Mouse (Mus musculus): Measurements from ENCODE around the gene Sirt2. TPM values are rescaled to one million over a fixed set of nuclear protein-coding genes. Genes with fewer than 3 reads are reported as not detected.

Sirt2 gene
- 10 to 100 TPM; 56.4 to 58.3 TPM for total RNA-seq (2021)

DNA sequence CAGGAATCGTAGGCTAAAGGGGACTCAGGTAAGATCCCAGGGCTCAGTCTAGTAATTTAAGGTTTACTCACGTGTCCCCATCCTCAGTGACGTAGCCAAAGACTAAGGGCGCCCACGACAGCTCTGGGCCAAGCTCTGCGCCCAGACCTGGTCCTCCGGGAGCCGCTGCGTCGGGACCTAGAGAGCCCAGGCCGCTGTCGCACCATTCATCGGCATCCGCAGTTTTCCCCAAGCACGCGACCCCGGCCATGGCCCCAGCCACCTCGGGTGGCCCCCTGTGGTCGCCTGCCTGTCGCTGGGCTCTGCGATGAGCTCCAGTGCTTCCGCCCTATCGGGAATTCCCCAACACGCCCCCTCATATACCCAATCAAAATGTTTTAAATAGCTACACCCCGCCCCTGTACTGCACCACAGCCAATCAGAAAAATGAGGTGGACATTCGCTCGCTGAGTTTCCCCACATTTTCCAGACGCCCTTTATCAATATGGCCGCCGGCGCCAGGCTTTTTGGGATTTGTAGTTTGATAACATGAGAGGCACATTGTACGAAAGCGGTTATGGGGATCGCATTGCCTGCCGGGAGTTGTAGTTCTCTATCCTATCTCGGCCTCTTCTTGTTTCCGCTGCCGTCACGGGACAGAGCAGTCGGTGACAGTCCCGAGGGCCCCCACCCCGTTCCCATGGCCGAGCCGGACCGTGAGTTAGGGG is at the start of gene Sirt2:
TSS of gene Sirt2 (plus strand) at position 563 of the 707 bp plus-strand sequence.
- DNase-seq = peak; percentile 97

DNA sequence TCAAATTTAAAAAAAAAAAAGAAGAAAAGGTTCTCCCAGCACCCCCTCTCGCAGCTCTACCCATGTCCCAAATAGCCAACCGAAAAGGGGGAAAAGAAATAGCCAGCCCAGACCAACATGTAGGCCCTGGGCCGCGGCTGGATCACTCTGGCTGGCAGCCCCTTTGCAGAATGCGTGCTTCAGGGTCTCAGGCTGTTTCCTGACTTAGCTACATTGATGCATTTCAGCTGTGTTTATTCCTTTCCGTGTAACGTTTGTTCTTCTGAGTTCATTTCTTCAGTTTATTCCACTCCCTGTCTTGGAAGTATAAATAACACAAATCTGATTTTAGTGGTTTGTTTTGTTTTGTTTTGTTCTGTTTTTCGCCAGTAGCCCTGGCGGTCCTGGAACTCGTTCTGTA is 48.8 kb upstream of the Sirt2 start:
- DNase-seq = no peak

DNA sequence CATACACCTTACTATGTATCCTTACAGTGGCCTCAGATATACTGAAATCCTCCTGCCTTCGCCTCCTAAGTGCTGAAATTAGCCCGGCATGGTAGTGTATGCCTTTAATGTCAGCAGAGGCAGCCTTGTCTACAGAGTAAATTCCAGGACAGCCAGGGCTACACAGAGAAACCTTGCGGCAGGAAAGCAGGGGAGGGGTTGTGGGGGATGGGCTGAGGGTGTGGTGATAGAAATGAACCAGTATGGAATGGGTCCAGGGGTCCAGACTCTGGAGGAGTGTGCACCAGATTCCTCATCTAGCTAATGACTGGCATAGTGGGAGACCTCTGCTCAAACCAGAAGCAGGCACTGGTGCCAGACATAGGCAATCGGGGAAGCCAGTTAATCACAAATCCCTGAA is 47.4 kb upstream of the Sirt2 start:
- DNase-seq = no peak

DNA sequence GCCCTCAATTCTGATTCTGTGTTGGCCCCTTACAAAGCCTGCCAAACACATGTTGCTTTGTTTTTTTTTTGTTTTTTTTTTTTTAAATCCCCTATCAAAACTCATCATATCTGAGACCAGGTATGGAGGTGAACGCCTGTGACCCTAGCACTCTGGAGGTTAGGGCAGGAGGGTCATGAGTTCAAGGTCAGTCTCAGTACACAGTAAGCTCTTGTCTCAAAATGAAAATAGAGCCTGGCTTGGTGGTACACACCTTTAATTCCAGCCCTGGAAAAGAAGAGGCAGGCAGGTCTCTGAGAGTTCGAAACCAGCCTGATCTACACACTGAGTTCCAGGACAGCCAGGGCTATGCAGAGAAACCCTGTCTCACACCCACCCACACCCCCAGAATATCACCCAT is 46.9 kb upstream of the Sirt2 start:
- no peak for DNase-seq

DNA sequence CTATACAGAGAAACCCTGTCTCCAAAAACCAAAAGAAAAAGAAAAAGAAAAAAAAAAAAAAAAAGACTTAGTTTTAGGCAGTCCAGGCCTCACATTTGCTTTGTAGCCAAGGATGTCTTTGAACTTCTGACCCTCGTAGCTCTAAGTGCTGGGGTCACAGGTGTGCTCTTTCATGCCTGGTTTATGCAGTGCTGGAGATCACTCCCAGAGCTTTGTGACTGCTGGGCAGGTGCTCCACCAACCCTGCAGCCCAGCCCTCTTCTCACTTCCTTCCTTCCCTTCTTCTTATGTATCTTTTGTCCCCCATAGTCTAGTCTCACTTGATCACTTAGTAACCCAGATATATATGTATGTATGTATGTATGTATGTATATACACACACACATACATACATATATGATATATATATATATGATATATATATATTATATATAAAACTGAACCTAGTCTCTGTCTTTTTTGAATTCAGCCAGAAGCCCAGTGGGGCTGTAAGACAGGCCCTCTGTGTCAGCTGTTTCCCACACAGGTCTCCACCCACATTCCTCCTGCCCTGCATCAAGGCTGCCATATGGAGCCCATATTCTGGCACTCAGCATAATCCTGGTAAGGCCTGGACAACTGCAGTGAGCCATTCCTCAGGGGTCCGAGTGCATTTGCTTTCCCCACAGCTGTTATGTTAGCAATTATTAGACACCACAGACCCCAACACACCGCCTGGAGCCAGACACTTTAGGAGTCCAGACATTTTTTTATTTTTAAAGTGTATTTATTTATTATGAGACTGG is 45.6 kb upstream of the Sirt2 start:
- no peak for DNase-seq

DNA sequence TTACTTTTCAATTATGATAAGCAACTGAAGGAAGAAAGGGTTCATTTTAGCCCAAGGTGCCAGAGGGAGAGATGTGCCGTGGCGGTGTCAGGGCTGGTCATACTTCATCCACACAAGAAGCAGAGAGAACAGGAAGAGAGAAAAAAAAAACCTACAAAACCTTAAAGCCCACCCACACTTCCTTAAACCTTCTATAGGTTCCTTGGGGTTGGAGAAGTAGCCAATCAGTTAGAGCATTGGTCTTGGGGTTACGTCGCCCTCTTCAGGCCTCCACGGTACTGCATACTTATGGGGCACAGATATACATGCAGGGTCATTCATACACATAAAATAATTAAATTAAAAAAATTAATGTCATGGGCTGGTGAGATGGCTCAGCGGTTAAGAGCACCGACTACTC is 44.5 kb upstream of the Sirt2 start:
- DNase-seq = no peak

DNA sequence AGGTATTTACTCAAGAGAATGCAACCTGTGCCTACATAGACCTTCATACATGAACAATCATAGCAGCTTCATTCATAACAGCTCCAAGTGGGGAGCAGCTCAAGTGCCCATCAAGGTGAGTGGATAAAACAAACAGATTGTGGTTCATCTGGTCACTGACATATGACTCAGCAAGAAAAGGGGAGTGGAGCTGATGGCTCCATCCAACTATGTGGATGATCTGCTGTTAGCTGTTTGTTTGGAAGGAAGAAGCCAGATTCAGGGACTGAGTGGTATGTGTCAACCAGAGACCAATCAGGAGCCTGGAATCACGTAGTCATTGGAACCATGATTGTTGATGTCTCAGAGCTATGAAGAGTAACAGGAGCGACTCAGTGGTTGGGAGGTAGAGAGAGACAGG is 41.9 kb upstream of the Sirt2 start:
- DNase-seq = no peak

DNA sequence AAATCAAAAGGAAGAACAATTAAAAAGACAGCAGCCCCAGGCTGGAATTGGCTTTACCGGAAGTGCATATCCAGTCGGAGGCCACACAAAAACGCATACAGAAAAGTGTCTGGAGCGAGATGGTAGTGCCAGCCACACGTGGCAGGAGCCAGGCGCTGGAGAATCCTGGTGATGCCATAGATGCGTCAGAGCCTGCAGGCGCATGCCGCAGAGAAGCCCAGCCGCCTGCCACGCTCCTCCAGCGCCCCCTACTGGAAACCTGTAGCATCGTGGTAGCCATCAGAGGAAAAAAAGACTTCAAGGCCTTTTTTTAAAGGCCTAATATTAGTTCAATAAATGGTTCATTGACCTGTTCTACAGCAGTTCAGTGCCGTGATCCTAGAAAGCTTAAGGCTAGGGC is 39.9 kb upstream of the Sirt2 start:
- DNase-seq = peak; percentile 86

DNA sequence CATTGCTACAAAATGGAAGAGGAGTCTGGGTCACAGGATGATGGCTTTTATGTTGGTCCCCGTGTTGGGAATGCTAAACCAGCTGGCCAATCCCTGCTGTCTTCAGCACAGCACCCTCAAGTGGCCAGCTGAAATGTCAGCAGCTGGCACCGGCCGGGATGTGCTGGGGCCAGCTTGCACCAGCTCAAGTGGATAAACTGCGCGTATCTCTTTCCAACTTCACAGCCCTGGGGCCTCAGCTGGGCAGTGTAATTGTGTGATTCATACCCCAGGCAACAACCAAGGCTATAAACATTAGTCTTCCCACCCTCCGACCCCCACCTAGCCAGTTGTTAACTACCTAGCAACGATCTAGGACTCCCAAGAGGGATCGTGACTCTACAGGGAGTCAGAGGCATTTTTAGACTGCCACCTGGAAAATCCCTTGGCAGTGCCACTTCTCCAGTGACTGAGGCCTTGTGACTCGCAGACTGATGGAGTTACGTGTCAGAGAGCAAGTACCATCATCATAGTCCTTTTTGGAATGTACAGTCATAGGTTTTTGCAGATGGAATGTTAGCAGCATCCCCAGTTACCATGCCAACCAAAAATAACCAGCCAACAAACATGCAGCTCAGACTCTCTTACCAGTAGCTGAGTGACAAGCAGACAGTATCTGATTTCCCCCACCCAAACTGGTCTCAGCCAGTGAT is 38.7 kb upstream of the Sirt2 start:
- peak; percentile 39 for DNase-seq

DNA sequence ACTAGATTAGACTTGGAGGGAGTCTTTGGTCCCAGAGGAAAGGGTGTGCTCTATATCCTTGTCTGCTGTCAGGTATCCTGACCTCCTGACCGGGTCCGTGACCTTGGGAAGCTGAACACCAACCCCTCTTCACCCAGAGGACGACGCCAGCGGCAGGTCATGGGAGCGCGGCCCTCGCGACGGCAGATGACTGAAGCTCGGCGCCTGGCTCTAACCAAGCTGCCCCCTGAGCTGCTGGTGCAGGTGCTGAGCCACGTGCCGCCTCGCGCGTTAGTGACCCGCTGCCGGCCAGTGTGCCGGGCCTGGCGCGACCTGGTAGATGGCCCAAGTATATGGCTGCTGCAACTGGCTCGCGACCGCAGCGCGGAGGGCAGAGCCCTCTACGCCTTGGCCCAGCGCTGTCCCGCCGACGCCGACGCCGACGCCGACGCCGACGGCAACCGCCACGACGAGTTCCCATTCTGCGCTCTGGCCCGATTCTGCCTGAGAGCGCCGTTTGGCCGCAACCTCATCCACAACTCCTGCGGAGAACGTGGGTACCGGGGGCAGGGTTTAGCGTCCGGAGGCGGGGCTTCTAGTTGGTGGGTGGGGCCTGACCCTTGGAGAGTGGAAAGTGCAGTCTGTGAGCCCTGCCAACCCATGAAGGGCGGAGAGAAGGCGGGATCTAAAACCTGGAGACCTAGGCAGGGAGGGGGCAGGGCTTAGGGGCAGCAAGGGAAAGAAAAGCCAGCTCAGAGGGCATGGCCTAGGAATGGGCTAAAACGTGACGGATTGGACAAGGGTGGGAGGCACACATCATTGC is 34.0 kb upstream of the Sirt2 start:
- peak; percentile 75 for DNase-seq

DNA sequence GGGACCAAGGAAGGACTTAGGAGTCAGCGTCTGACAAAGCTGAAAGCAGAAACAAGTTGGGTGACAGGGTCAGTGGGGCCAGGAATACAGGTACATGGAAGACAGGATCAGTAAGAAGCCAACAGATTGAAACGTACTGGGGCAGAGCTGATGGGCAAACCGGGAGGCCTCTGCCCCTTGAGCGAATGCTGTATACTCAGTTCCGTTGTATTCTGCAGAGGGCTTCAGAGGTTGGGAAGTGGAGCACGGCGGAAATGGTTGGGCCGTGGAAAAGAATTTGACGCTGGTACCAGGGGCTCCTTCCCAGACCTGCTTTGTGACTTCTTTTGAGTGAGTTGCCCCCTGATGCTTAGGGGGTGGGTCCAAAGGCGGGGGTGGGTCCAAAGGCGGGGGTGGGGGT is 33.3 kb upstream of the Sirt2 start:
- DNase-seq = no peak

DNA sequence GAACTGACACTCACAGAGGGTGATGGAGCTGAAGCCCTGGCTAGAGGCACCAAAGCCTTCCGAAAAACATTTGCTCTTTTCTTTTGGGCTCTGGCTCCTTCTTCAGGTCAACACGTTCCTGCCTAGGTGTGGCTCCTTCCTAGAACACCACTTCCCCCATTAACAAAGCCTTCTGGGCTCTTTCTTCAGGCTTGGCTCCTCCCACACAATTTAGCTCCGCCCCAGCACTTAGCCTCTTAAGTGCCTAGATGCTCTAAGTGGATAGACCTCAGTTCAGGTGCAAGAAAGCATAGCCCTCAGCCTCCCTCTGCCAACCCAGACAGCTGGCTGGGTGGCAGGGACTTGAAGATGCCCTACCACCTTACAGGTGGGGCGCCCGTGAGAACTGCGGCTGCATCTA is 30.8 kb upstream of the Sirt2 start:
- DNase-seq = no peak

DNA sequence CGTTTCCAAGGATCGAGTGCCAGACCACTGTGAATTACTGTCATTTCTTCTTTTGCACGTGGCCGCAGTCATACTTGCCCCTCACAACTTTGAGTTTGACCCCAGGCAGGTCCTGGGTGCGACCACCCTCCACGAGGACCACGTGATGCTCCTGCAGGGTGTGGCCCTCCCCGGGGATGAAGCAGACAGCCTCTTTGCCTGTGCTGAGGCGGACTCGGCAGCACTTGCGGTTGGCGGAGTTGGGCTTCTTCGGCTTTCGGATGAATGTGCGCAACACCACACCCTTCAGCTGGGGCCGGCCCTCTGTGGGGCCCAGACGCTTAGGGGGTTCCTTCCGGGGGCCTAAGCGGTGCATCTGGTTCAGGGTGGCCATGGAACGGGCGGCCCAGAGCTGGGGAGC is 26.7 kb upstream of the Sirt2 start:
- no peak for DNase-seq

DNA sequence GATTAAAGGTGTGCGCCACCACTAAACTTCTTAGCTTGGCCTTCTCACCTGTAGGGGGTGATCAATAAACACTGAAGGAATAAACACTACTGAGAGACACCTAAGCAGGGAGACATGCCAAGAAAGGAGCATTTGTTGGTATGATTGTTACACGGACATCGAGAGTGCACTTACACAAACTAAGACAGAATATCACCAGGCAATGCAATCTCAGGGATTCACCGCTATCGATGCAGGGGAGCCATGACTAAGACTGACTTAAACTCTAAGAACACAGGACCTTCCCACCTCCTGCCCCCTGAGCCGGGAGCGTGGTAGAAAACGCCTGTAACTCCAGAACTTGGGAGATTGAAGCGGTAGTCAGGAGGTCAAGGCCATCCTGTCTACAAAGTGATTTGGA is 25.6 kb upstream of the Sirt2 start:
- DNase-seq = no peak

DNA sequence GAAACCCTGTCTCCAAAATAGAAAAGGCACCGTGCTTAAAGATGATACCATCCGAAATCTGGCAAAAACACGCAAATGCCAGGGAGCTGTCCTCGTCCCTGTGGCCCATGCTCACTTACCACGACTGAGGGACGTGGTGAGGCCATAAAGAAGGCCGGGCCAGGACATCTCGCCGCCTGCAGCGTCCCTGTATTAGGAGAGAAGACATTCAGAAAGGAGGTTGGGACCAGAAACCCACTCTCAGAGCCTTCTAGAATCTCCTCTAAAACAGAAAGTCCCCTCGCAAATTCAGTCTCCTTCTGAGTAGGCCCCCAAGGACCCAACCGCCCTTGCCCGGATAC is 25.2 kb upstream of the Sirt2 start:
- DNase-seq = no peak

DNA sequence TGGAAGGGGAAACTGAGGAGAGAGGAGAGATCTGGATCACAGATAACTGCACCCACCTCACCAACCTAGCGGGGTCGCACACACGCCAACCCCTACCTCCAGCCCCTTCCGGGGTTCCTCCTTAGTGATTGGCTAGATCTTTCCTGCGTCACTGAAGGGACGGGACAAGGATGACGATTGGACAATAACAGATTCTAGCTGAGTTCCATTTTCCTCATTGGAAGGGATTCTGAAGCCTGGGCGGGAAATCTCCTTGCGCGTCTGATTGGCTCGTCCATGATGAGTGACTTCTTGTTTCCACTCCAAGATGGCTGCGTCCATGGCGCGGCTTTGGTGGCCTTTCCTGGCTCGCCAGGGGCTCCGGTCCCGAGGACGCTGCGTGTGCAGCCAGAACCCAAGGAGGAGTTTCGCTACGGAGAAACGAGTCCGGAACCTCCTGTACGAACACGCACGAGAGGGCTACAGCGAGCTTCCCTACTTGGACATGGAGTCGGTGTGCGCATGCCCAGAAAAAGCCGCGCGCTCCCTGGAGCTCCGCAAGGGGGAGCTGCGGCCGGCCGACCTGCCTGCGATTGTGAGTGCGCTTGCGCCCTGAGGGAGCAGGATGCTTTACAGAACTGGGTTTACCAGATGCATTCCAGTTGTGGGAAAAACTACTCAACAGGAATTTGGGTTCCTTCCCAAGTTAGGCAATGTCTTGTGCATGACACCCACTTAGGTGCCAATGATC is 24.7 kb upstream of the Sirt2 start, which contains the start of the genes Mrps12 and Sars2:
TSS of gene Mrps12 (minus strand) at position 112 of the 730 bp plus-strand sequence.
TSS of gene Sars2 (plus strand) at position 284 of the 730 bp plus-strand sequence.
- peak; percentile 95 for DNase-seq

DNA sequence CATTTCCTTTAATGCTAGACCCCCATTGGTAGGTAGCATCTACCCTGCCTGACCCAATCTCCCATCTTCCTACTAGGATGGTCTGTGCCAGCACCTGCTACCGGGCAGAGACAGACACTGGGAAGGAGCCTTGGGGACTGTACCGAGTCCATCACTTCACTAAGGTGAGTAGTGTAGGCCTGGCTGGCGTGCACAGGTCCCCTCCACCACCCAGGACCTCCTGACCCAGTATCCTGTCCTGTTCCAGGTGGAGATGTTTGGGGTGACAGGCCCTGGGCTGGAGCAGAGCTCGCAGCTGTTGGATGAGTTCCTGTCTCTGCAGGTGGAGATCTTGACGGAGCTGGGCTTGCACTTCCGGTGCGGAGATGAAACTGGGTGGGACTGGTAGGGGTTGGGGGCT is 16.6 kb upstream of the Sirt2 start:
- DNase-seq = no peak

DNA sequence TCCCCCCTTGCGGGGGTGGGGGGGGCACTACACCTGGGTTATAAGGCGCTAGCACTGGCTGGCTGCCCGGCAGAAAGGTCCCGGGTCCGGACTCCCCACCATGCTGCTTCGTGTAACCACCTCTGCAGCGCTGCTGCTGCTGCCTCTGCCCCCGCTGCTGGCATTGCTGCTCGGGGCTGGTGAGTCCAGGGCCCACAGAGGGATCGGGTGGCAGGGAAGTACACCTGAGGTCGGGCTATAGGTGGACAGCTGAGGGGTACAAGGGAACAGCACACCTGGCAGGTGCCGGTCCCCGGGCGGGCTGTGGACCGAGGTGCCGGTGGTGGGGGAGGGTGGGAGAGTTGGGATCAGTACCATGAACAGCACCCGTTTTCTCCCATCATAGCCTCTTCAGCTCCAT is 10.5 kb upstream of the Sirt2 start, which contains the start of gene Ccer2:
TSS of gene Ccer2 (plus strand) at position 96 of the 400 bp plus-strand sequence.
- DNase-seq = no peak

DNA sequence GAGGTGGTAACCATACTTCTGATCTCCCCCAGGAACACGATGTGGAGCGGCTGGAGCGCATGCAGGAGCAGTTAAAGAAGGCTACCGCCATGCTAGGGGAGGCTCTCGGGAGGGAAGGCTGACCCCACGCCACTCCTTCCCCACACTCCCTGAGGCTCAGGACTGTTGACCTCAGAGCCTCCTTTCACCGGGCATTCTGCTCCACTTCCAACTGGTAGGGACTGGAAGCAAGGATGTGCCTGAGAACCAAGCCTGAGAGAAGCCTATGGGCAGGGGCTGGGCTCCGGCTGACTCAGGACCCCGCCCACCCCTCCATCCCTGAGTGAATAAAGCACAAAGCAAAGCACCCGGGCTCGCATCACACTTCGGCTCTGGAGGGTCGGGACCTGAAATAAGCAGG is 7.9 kb upstream of the Sirt2 start:
- DNase-seq = no peak

DNA sequence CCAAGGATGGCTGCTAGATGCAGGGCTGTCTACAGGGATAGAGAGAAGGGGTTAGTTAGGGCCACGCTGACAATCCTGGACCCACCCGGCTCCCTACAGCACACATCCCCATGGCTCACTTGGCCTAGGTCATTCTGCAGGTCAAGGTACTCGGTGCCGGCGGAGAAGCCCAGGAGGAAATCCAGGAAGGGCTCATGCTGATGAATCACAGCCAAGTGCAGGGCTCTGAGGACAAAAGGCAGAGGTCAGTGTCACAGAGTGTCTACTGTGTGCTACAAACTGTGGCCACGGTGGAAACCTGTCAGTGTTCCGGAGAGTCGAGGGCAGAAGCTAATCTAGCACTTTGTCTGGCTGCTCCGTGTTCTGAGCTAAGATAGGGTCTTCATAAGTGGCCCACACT is 4.6 kb upstream of the Sirt2 start:
- DNase-seq = no peak

DNA sequence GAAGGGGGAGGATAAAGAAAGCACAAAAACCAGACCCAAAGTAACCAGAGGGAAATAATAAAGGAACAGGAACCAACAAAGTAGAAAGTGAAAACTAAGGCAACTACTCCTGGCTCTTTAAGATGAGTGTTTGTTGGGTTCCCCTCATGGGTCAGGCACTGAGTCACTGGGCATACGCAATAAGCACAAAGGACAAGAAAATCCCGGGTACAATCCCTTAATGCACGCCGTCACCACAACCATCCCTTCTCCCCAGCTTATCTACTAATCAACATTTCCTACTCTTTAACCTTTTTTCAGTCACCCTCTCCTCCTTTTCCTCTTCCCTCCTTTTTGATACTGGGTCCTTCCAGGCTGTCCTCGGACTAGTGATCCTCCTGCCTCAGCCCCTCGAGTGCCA is 1.3 kb upstream of the Sirt2 start:
- no peak for DNase-seq

DNA sequence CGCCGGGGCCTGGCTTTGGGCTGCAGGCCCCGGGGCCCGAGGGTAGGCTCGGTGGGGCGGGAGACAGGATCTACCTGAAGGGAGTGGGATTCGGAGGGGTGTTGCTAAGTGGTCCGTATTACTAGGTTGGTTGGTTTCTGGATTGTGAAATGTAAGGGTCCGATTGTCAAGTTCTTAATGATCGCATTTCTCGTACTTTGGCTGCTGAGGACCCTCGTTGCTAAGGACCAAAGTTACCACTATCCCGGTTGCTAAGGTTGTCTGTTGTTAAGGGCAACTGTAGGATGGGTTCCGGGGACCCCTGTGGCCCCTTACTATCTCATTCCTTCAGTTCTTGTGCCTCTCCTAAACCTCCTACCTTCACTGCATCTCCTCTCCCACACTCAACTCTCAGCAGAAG is 375 bp downstream of the Sirt2 start:
- no peak for DNase-seq

Measured in heart, postnatal 4 days (tissue).